Mouse (Mus musculus): ENCODE measurements around the gene Tmem74b. TPM values are rescaled to one million over a fixed set of nuclear protein-coding genes. Genes with fewer than 3 reads are reported as not detected.

Tmem74b gene
- total RNA-seq, 4 experiments from 2014 or later = 9.7 to 11.8 (median 10.4) TPM

DNA sequence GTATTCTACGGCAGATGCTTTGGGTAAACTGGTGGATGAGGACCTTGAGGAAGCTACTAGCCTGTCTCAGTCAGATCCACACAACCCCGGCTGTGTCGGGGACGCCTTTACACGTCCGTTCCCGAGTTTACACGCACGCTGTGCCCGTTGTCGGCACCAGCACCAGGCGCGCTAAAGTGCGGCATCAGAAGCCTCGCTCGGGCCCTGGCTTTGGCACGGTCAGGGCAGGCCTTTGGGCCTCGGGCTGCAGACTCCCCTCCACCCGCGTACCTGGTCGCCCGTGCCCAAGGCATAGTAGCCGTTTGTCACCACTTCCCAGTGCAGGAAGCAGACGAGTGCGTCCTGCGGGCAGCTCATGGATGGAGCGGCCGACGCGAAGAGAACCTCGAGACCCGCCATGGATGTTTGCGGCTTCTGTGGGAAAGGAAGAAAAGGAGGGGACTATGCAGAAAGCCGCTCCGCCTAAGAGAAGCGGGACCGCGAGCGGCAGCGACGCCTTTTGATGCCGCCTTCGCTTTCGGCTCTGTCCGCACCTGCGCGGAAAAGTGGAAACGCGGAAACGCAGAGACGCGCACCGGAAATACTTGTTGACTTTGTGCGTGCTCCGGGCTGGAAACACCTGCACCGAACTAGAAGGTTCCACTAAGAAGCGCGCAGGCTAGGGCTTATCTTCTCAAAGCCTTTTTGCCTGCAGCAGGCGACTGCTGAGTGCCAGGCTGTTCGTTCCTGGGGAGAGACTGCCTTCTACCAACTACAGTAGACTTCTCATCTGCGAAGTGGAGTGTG, 39.1 kb downstream of the Tmem74b start:
- peak; percentile 79 to 89 for DNase-seq (ENCODE audit: low spot score in 2 of 2)

DNA sequence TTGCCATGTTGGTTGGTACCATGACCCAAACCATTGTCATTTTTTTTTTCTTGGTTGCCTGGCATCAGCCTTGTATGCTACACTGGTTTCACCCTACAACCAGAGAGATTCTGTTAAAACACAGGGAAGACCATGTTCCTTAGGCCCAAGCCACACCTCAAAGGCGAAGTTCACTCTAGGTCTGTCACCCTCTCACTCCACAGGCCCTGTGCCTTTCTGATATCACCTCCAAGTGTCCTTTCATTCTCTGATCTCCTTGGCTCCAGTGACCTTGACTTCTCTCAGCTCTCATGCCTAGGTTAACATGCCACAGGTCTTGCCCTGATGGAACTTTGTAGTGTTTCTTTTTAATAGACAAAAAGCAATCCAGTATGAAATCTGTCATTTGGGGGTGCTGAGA, 40.3 kb downstream of the Tmem74b start:
- no peak for DNase-seq (ENCODE audit: low spot score in 2 of 2)

DNA sequence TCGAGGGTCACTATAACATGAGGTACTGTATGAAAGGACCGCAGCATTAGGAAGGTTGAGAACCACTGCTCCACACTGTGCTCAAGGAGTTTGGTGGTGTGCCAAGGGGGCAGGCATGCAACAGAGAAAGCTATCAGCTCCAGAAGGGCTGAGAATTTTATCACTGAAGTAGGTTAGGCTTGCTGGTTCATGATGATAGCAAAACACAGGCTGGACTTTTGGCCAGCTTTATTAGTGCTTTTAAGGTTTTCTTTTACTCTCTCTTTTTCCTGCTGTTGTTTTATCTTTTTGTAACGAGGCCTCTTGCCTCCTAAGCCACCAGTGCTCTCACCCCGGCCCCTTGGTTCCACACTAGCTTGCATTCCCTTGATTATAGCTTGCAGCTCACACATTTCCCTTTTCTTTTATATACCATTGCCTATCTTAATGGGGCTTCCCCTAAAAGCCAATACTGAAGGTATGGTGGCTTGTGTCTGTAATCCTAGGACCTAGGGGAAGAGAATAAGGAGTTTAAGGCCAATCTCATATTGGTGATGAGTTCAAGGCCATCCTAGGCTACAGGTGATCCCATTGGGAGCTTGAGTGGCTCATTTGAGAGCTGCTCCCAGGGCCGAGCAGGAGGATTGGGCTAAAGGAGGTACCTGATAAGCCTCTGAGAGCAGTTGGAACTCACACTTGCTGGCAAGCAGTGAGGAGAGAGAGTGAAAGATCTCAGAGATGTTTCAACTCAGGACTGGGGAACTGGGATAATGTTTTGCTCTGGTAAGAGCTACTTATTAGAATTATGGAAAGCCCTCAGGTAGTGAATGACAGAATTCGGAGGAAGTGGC, 41.3 kb downstream of the Tmem74b start:
- DNase-seq (ENCODE audit: low spot score in 2 of 2) = no peak

DNA sequence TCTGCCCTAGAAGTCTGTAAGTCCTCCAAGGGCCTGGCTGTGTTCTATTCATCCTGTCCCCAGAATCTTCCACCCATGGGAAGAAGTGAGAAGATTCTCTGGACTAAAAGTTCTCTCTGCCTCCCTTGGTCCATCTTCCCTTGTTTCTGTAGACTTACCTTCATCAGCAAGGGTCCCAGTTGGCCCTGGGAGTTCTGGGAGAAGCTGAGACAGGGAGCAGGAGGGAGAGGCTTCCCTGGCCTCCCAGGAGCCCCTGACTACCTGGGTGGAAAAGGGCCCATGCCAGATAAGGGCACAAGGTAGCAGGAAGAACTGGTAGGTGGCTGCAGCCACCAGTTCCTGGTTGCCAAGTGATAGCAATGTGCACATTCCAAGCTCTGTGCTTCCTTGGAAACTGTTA, 42.0 kb downstream of the Tmem74b start, which contains the start of gene Psmf1:
Psmf1 (minus strand) TSS at position 342 of the 400 bp plus-strand sequence.
- DNase-seq (ENCODE audit: low spot score in 2 of 2) = no peak

DNA sequence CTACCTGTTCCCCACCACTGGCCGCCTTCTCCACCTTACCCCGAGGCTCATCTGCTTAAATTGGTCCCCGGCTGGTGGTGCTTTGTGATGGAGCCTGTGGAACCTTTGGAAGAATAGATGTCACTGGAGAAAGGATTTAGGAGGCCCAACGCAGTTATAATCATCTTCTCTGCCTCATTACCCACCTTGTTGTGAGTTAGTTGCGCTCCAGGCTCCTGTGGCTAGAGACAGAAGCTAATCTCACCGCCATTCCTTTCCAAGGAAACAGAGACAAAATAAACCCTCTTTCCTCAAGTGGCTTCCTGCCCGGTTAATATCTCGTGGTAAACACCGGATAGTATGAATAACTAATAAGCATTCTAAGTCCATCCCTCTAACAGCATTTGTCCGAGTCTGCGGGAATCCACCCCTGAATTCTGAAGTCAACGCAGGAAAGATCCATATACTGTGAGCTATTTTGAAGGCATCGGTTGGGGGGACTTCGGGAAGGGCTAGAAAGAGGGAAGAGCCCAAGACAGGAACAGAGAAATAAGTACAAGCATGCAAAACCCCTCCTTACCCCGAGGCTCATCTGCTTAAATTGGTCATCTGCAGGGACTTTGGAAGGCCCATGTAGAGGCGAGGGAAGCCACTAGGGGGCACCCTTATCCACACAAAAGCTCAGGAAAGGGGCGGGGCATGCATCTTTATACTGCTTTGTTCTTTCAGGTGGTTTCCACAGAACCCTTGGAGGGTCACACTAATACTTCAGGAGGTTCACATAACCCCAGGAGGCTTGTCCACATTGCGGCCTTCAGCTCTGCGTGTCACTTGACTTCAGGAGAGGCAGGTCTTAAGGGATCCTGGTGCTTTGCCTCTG, 46.3 kb downstream of the Tmem74b start:
- peak; percentile 39 to 51 for DNase-seq (ENCODE audit: low spot score in 2 of 2)

DNA sequence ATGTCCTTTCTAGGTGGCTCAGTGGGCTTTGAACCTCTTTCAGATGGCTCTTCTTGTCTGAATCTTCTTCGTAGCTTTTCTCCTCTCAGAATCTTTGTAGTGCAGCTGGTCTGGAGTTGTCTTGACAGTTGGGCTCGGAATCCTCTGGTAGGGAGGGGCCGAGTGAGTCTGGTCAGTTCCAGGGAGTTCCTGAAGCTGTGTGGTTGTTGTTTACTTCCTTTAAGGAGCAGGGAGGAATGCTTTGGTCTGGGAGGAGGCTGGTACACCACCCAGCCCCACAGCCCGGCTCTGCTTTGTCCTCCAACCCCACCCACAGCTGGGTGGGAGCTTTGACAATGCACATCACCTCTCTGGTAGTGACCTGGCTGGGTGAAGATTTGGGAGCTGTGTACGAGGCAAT, 49.5 kb downstream of the Tmem74b start:
- DNase-seq (ENCODE audit: low spot score in 2 of 2) = no peak

DNA sequence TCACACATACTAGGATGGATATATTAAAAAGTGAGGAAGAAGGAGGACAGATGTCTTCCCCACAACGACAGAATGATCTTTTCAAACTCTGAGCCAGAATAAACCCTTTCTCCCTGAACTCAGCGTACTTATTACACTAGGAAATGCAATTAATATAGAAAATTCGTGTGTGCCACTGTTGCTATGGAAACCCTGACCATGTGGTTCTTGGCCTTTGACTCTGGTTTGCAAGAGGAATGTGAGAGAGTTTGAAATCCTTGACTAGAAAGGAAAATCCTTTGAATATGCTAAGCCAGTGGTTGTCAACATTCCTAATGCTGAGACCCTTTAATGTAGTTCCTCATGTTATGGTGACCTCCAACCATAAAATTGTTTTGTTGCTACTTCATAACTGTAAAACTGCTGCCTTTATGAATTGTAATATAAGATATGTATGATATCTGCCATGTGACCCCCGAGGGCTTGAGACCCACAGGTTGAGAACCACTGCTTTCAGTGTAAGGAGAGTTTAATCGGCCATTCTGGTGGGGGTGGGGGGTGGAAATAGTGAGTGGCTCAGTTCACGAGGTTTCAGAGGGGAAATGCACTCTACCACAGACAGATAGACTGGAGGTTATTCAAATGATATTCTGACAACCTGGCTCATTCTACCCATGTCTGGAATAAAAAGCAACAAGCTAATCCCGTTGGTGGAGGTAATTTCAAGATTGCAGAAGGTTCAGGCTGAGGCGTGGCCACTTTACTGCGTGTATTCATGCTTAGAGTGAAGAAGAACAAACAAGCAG, 54.7 kb downstream of the Tmem74b start:
- no peak for DNase-seq (ENCODE audit: low spot score in 2 of 2)

DNA sequence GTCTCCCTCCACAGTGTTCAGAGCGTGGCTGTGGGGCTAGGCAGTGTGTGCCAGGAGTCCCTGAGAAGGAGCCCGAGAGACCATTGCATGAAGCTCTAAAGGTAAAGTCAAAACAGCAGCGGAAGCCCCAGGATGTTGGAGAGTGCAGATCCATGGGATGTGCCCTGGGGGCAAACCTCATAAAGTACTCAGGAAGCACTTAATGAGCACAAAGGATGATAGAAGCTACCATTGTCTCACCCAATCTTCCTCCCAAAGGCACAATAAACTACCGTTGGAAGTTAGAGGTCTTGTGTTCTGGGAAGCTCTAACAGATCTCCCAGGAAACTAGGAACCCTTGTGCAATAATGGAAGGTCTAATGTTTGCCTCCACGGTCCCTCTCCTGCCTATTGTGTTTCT, 55.6 kb downstream of the Tmem74b start:
- DNase-seq (ENCODE audit: low spot score in 2 of 2) = no peak

DNA sequence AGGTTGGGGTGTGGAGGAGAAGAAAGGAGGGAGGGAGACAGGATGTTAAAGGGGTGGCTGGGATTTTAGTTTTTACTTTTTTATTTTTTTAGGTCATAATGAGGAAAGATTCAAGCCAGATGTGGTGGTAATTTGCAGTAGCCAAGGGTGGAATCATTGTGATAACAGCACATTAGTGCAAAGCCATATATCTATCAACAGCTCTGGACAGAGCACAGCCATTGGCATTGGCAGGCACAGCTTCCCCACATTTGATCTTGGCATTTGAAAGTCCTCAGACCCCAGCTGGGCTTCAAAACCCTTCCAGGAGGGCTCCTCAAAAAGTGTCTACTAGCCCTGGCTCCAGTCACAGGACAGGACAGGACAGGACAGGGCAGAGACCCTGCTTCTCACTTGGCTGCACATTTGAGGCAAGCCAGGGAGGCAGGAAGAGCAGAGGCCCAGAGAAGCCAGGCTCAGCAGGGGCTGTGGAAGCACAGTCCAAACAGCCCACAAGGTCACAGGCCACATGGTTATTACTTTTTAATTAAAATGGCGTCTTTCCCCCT, 57.1 kb downstream of the Tmem74b start:
- no peak for DNase-seq (ENCODE audit: low spot score in 2 of 2)

Other genes with a start within 250 kb of the Tmem74b start
- gene 4921509C19Rik, start 225.9 kb upstream of the Tmem74b start, total RNA-seq (2022) = not detected
- 100 to 1,000 TPM; 145 to 167 (median 156) TPM for gene Nsfl1c, start 207.8 kb upstream of the Tmem74b start, total RNA-seq (2022)
- gene Fkbp1a, start 159.5 kb upstream of the Tmem74b start, total RNA-seq (2022) = 100 to 1,000 TPM; 699 to 783 (median 759) TPM
- 1 to 10 TPM; 1.3 to 3.2 (median 2.4) TPM for gene Sdcbp2, start 129.4 kb upstream of the Tmem74b start, total RNA-seq (2022)
- gene Snph, start 69.4 kb upstream of the Tmem74b start, total RNA-seq (2022) = 100 to 1,000 TPM; 275 to 336 (median 309) TPM
- gene Rad21l, start 33.5 kb upstream of the Tmem74b start, total RNA-seq (2022) = 1 to 10 TPM; 1.8 to 2.5 (median 2.1) TPM
- gene Psmf1, start 42.2 kb downstream of the Tmem74b start, total RNA-seq (2022) = 10 to 100 TPM; 44.8 to 54.4 (median 48.6) TPM
- gene Rspo4, start 140.9 kb downstream of the Tmem74b start, total RNA-seq (2022) = under 1 TPM in 1 of 4 experiments, not detected in 3; 0.37 TPM
- gene Angpt4, start 209.2 kb downstream of the Tmem74b start, total RNA-seq (2022) = under 1 TPM in 1 of 4 experiments, not detected in 3; 0.14 TPM

All from left cerebral cortex, adult 8-10 months (tissue).